In genomic region chr7:65213216-65213925, GRCm38 (mm10) we compare ENCODE assay signal across 10 mouse cellular contexts. TPM values are rescaled to one million over a fixed set of nuclear protein-coding genes. Genes with fewer than 3 reads are reported as not detected.
A peak's percentile ranks its signal among the peaks of the same experiment; 100 is the strongest.
DNase-seq lines count a peak whose midpoint lies in the region; TF ChIP-seq lines count a peak whose summit lies in the region.
"Had no signal": no experiment of that assay in that cellular context is flagged by ENCODE, and none has a peak within 500 bp of the region (broad histone marks: within the 10 kb centered on the region; RNA-seq: fewer than 3 reads in every experiment).

No protein-coding gene starts in this region.

- H3K27me3 ChIP-seq in ES-Bruce4 (ENCODE audit: control insufficient read depth, insufficient read depth, low read length, poor library complexity, severe bottlenecking) = no peaks in the 10 kb centered on the region
- H3K27me3 ChIP-seq: embryonic facial prominence, embryonic 15.5 days; midbrain, embryonic 12.5 days had no signal

- no peaks in the 10 kb centered on the region; the same call in 1 of the 2 replicates for H3K9me3 ChIP-seq in ES-Bruce4 (replicated peaks; ENCODE audit: control insufficient read depth, insufficient read depth, low read length, poor library complexity, severe bottlenecking)
- H3K9me3 ChIP-seq: embryonic facial prominence, embryonic 15.5 days; midbrain, embryonic 12.5 days had no signal

- H3K27ac ChIP-seq in ES-Bruce4 (ENCODE audit: insufficient read depth, low read length) = no peak overlapping the region
- H3K27ac ChIP-seq: embryonic facial prominence, embryonic 15.5 days; midbrain, embryonic 12.5 days had no signal

- H3K36me3 ChIP-seq in ES-Bruce4 (ENCODE audit: control insufficient read depth, insufficient read depth, low read length, poor library complexity, severe bottlenecking) = no peaks in the 10 kb centered on the region
- H3K36me3 ChIP-seq: embryonic facial prominence, embryonic 15.5 days; midbrain, embryonic 12.5 days had no signal

- no peak for TF ChIP-seq POLR2A in ES-Bruce4 (IDR thresholded peaks at IDR 0.05; ENCODE audit: insufficient read depth, low read length)
- no peak for TF ChIP-seq POLR2A in lung, adult 2 months (IDR thresholded peaks at IDR 0.05; ENCODE audit: borderline replicate concordance, extremely low read depth, low read depth, low read length)

- 58% methylated on average over 14 of the region's 14 CpGs for WGBS in lung, adult 2 months

- H3K4me3 ChIP-seq in ES-Bruce4 (ENCODE audit: low read depth, low read length) = no peak overlapping the region
- H3K4me3 ChIP-seq in lung, adult 2 months (replicated peaks; ENCODE audit: extremely low read depth, low read depth, low read length) = no peak overlapping the region
- H3K4me3 ChIP-seq: embryonic facial prominence, embryonic 15.5 days; midbrain, embryonic 12.5 days had no signal

- TF ChIP-seq CTCF in ES-Bruce4 (IDR thresholded peaks at IDR 0.05; ENCODE audit: low read depth, low read length) = peak; percentile 15
- peak; percentile 27 for TF ChIP-seq CTCF in lung, adult 2 months (IDR thresholded peaks at IDR 0.05; ENCODE audit: insufficient read depth, low read length)

- H3K9ac ChIP-seq in ES-Bruce4 (ENCODE audit: low read depth, poor library complexity, severe bottlenecking) = no peak overlapping the region
- H3K9ac ChIP-seq: embryonic facial prominence, embryonic 15.5 days; midbrain, embryonic 12.5 days had no signal

- peaks cover 3% of the 10 kb centered on the region for H3K4me1 ChIP-seq in ES-Bruce4 (ENCODE audit: control insufficient read depth, insufficient read depth, low read length)
- no peaks in the 10 kb centered on the region for H3K4me1 ChIP-seq in lung, adult 2 months (ENCODE audit: control insufficient read depth, insufficient read depth, low read length)
- H3K4me1 ChIP-seq: embryonic facial prominence, embryonic 15.5 days had no signal

- DNase-seq in embryo, embryonic 11 days = peak; percentile 14
- no peak for DNase-seq in embryo, embryonic 10.5 days (ENCODE audit: low spot score)
- peak; percentile 20 for DNase-seq in heart, postnatal 4 days
- DNase-seq in lung, adult 2 months = peak; percentile 71
- DNase-seq in right cerebral cortex, postnatal 25 days = no peak
- no peak for DNase-seq in spleen, postnatal 4 days (ENCODE audit: low spot score in 2 of 2)
- DNase-seq in T-cell, adult 2 months (ENCODE audit: low spot score) = no peak

- no peak for TF ChIP-seq EP300 in ES-Bruce4 (IDR thresholded peaks at IDR 0.05; ENCODE audit: insufficient read depth, low read depth, low read length)

RNA-seq across cellular contexts. Expression of gene Fam189a1, which starts 57.0 kb away (rescaled TPM):
- polyA plus RNA-seq in ES-Bruce4 (2011; ENCODE audit: insufficient read depth, insufficient read length, low read depth, missing spikeins) = 0.17 TPM in 1 of 2 replicates, not detected in the other
- total RNA-seq in heart, postnatal 4 days (2021) = under 1 TPM; 0.09 to 0.14 TPM
- polyA plus RNA-seq in lung, adult 2 months (2012; rRNA removed) = 1.8 and 2.8 TPM in 2 replicates

Comparison
In these comparisons a context has a peak if more than half of its experiments do, and no peak if none do; other contexts are left out.
1. DNase-seq: peak in embryo, embryonic 11 days (single experiment), heart, postnatal 4 days (single experiment) and lung, adult 2 months (single experiment); none in embryo, embryonic 10.5 days (single experiment), right cerebral cortex, postnatal 25 days (single experiment), spleen, postnatal 4 days (0 of 2) and T-cell, adult 2 months (single experiment).